Mouse (Mus musculus): ENCODE results near the gene Arid1b. TPM values are rescaled to one million over a fixed set of nuclear protein-coding genes. Genes with fewer than 3 reads are reported as not detected.

Arid1b gene
- polyA plus RNA-seq, 1 experiment from 2014 or later, result 2.2 TPM

DNA sequence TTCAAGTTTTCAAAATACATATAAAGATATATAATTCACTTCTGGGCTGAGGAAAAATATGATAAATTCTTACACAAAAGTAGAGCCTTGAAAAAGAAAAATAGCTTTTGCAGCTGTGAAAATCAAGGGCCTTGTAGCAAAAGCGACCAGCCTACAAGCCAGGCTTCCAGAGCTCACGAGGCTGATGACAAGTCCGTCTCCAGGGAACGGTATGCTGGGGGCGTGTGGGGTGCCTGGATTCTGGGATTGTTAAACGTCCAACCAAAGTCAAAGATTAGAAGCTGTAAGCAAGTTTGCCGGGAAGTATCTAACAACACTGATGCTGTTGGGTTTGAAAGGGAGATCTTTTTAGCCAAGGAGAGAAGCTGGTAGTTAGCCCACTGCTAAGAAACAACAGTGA is 377.4 kb downstream of the Arid1b start:
- Histone ChIP-seq H3K4me1 (ENCODE audit: insufficient read depth) (no peaks in the 10 kb centered on the region), H3K27ac (ENCODE audit: low read depth) (no peak overlapping the region), H3K27me3 (ENCODE audit: insufficient read depth, low read length) (no peaks in the 10 kb centered on the region), H3K4me2 (ENCODE audit: low read depth, low read length) (no peak overlapping the region), H3K4me3 (ENCODE audit: low read depth, low read length) (no peak overlapping the region), H3K9ac (replicated peaks) (no peak overlapping the region), H3K36me3 (replicated peaks; ENCODE audit: insufficient read depth, low read length) (no peaks in the 10 kb centered on the region), H3K9me3 (ENCODE audit: low read length) (no peaks in the 10 kb centered on the region)
- 71% methylated on average over 7 of the region's 7 CpGs for WGBS (ENCODE audit: insufficient replicate concordance)
- no peak for TF ChIP-seq CTCF (IDR thresholded peaks at IDR 0.05; ENCODE audit: low read depth)
- no peak for TF ChIP-seq EP300 (IDR thresholded peaks at IDR 0.05; ENCODE audit: low read depth)
- ATAC-seq, result no peak
- no peak for DNase-seq

DNA sequence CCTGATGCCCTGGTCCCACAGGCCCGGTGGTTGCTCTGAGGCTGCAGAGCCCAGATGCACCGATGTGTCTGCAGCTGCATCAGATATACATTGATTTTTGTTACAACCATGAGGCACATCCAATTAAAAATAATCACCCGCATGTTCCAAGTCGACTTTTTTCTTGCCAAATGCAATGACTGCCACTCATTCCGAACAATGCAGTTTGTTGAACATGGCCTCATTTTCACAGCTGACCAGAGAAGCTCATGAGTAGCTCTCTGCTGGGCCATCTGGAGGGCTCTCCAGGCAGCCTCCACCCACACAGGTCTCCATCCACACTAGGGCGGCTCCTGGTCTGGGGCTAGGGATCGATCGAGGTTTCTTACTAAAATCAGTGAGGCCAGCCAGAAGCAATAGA is 378.8 kb downstream of the Arid1b start:
- 80% methylated on average over 8 of the region's 8 CpGs for WGBS (ENCODE audit: insufficient replicate concordance)
- no peak overlapping the region for H3K27ac ChIP-seq (ENCODE audit: low read depth)
- H3K4me3 ChIP-seq (ENCODE audit: low read depth, low read length), result no peak overlapping the region
- H3K4me2 ChIP-seq (ENCODE audit: low read depth, low read length), result no peak overlapping the region
- ATAC-seq (no peak), DNase-seq (no peak)
- H3K9ac ChIP-seq (replicated peaks), result no peak overlapping the region
- TF ChIP-seq EP300 (IDR thresholded peaks at IDR 0.05; ENCODE audit: low read depth) (no peak), CTCF (IDR thresholded peaks at IDR 0.05; ENCODE audit: low read depth) (no peak)
- no peaks in the 10 kb centered on the region for H3K27me3 ChIP-seq (ENCODE audit: insufficient read depth, low read length)
- H3K4me1 ChIP-seq (ENCODE audit: insufficient read depth), result no peaks in the 10 kb centered on the region
- H3K36me3 ChIP-seq (replicated peaks; ENCODE audit: insufficient read depth, low read length), result no peaks in the 10 kb centered on the region
- no peaks in the 10 kb centered on the region for H3K9me3 ChIP-seq (ENCODE audit: low read length)

DNA sequence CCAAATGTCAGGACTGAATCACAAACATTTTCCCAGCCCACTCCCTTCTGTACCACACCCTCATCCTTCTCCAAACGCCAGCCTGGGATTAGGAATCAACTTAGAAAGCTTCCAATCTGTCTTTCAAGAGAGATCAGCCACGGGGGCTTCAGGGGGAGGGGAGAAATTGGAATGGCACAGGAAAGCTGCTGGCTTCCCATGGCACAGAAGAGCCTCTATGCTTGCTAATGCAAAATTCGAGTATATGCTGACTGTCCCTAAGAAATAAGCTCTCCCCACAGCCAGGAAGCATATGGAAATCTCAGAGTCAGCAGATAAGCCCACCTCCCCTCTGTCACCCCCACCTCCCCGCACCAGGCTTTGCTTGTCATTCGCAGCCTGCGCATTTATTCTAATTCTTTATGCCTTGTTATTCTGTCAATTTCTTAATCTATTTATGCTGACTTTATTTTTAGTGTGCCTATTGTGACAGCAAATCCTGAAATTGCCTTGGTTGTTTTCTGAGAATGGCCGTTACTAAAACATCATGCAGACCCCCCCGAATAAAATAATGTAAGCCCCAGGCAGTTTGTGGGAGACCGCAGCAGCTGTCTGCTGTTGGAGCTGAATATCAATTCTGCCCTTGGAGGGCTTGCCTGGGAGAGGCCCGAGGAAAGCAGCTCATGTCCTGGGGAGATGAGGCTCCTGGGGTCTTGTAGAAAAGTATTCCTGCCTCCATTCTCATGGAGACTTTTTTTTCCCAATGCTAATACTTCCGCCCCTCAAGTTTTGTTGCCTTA is 383.2 kb downstream of the Arid1b start:
- H3K4me2 ChIP-seq (ENCODE audit: low read depth, low read length), result no peak overlapping the region
- H3K9me3 ChIP-seq (ENCODE audit: low read length), result no peaks in the 10 kb centered on the region
- no peak overlapping the region for H3K27ac ChIP-seq (ENCODE audit: low read depth)
- H3K4me3 ChIP-seq (ENCODE audit: low read depth, low read length), result no peak overlapping the region
- TF ChIP-seq CTCF (IDR thresholded peaks at IDR 0.05; ENCODE audit: low read depth) (no peak), EP300 (IDR thresholded peaks at IDR 0.05; ENCODE audit: low read depth) (no peak)
- ATAC-seq (no peak), DNase-seq (no peak)
- H3K36me3 ChIP-seq (replicated peaks; ENCODE audit: insufficient read depth, low read length), result no peaks in the 10 kb centered on the region
- no peaks in the 10 kb centered on the region for H3K4me1 ChIP-seq (ENCODE audit: insufficient read depth)
- no peaks in the 10 kb centered on the region for H3K27me3 ChIP-seq (ENCODE audit: insufficient read depth, low read length)
- no peak overlapping the region for H3K9ac ChIP-seq (replicated peaks)
- WGBS (ENCODE audit: insufficient replicate concordance), result 33% methylated on average over 11 of the region's 11 CpGs

DNA sequence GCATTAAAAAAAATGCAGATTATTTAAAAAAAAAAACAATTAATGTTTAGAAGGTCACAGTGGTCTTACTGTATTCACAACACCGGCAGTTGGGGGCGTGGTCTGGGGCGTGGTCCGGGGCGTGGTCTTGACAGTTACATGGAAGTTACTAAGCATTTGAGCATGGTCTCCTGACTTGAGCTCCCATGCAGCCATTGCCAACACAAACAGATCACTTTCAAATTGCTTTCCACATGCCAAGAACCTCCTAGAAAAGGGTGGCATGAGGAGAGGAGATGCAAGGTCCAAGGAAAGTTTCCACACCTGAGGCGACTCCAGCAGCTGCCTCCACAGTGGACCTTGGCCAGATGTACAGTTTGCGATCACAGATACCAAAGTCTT is 383.8 kb downstream of the Arid1b start:
- H3K9me3 ChIP-seq (ENCODE audit: low read length), result no peaks in the 10 kb centered on the region
- DNase-seq, result peak; percentile 67
- no peak overlapping the region for H3K4me2 ChIP-seq (ENCODE audit: low read depth, low read length)
- WGBS (ENCODE audit: insufficient replicate concordance), result 28% methylated on average over 7 of the region's 7 CpGs
- no peak for ATAC-seq
- no peak overlapping the region for H3K9ac ChIP-seq (replicated peaks)
- H3K27ac ChIP-seq (ENCODE audit: low read depth), result no peak overlapping the region
- no peaks in the 10 kb centered on the region for H3K36me3 ChIP-seq (replicated peaks; ENCODE audit: insufficient read depth, low read length)
- no peak overlapping the region for H3K4me3 ChIP-seq (ENCODE audit: low read depth, low read length)
- no peaks in the 10 kb centered on the region for H3K4me1 ChIP-seq (ENCODE audit: insufficient read depth)
- H3K27me3 ChIP-seq (ENCODE audit: insufficient read depth, low read length), result no peaks in the 10 kb centered on the region
- TF ChIP-seq CTCF (IDR thresholded peaks at IDR 0.05; ENCODE audit: low read depth) (no peak), EP300 (IDR thresholded peaks at IDR 0.05; ENCODE audit: low read depth) (no peak)

DNA sequence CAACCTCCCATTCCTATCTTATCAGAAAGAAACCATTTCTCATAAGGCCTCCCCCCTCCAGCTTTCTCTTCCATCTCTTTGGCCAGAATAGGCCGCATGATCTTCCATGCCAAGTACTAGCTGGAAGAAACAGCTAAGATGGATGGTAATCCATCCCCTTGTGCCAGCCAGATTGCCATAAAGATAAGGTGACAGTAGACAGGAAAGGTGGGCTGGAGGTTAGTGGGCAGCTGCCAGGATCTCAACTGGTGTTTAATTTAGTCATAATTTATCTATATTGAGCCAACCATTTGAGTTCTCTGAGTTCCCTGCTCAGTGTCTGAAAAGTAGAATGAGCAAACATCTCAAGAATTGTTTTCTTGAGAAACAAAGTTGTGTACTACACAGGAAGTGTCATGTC is 391.6 kb downstream of the Arid1b start:
- Histone ChIP-seq H3K4me1 (ENCODE audit: insufficient read depth) (no peaks in the 10 kb centered on the region), H3K9ac (replicated peaks) (no peak overlapping the region), H3K4me2 (ENCODE audit: low read depth, low read length) (no peak overlapping the region), H3K36me3 (replicated peaks; ENCODE audit: insufficient read depth, low read length) (no peaks in the 10 kb centered on the region), H3K4me3 (ENCODE audit: low read depth, low read length) (no peak overlapping the region), H3K9me3 (ENCODE audit: low read length) (no peaks in the 10 kb centered on the region), H3K27me3 (ENCODE audit: insufficient read depth, low read length) (no peaks in the 10 kb centered on the region; the same call in 1 of the 2 replicates), H3K27ac (ENCODE audit: low read depth) (no peak overlapping the region)
- DNase-seq (no peak), ATAC-seq (no peak)
- TF ChIP-seq CTCF (IDR thresholded peaks at IDR 0.05; ENCODE audit: low read depth) (no peak), EP300 (IDR thresholded peaks at IDR 0.05; ENCODE audit: low read depth) (no peak)
- WGBS (ENCODE audit: insufficient replicate concordance), result 70% methylated on average over 1 of the region's 1 CpGs

DNA sequence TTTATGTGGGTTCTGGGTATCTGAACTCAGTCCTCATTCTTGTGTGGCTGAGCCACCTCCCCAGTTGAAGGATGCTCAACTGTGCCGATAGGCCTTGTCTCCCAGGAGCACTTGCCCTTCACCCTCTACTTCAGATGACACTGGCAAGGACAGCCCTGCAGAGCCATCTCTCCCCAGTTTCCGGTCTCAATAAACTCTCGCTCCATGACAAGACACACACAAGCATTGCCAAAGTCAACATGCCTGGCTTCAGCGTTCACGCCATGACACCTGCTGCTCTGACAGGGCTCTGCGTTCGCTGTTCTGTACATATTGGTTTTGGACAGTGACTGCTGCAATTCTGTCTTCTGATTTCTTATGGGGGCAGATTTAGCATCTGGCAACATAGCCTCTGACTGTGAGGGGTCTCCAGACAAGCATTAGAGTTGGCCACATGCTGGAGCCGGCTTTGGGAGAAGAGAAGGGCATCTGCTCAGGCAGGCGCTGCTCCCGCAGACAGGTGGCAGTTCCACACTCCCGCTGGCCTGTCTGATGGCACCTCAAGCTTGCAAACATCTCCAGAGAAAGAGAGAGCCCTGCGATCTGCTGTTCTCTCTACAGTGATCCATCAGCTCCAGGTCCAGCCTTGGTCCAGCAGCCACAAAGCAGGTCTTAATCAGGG is 392.9 kb downstream of the Arid1b start:
- no peaks in the 10 kb centered on the region; the same call in 1 of the 2 replicates for H3K27me3 ChIP-seq (ENCODE audit: insufficient read depth, low read length)
- H3K4me1 ChIP-seq (ENCODE audit: insufficient read depth), result no peaks in the 10 kb centered on the region
- 73% methylated on average over 12 of the region's 12 CpGs for WGBS (ENCODE audit: insufficient replicate concordance)
- H3K9ac ChIP-seq (replicated peaks), result no peak overlapping the region
- TF ChIP-seq EP300 (IDR thresholded peaks at IDR 0.05; ENCODE audit: low read depth) (no peak), CTCF (IDR thresholded peaks at IDR 0.05; ENCODE audit: low read depth) (no peak)
- no peaks in the 10 kb centered on the region for H3K36me3 ChIP-seq (replicated peaks; ENCODE audit: insufficient read depth, low read length)
- H3K4me2 ChIP-seq (ENCODE audit: low read depth, low read length), result no peak overlapping the region
- DNase-seq, result peak; percentile 24
- no peak overlapping the region for H3K4me3 ChIP-seq (ENCODE audit: low read depth, low read length)
- no peak overlapping the region for H3K27ac ChIP-seq (ENCODE audit: low read depth)
- H3K9me3 ChIP-seq (ENCODE audit: low read length), result no peaks in the 10 kb centered on the region
- ATAC-seq, result 0 out of 2 replicates have a peak, but pooled peaks have one; percentile 31

All from liver, postnatal 0 days (tissue).